Mouse (Mus musculus): Measurements from ENCODE around the gene Spata4.

GRCm38 (mm10) chr8:54562137-54562536 is 38.4 kb upstream of the Spata4 start:
- TF ChIP-seq CTCF (conservative IDR thresholded peaks at IDR 0.05; ENCODE audit: low read length) (no peak), POU5F1 (IDR thresholded peaks at IDR 0.05; ENCODE audit: borderline replicate concordance, low read length) (no peak)

Data from E14TG2a.4 (cell line).